Mouse (Mus musculus): Measurements from ENCODE around the gene Elp6.

Gene Elp6

GRCm38 (mm10) chr9:110340037-110340750 lies 35.2 kb downstream of the Elp6 start:
- TF ChIP-seq CTCF (conservative IDR thresholded peaks at IDR 0.05; ENCODE audit: low read length) (no peak), POU5F1 (IDR thresholded peaks at IDR 0.05; ENCODE audit: borderline replicate concordance, low read length) (no peak), NANOG (IDR thresholded peaks at IDR 0.05; ENCODE audit: borderline replicate concordance, low read length) (no peak)
- H3K36me3 ChIP-seq (ENCODE audit: insufficient read depth, low read length): no peaks in the 10 kb centered on the region
- H3K4me3 ChIP-seq (replicated peaks; ENCODE audit: low read length): no peak overlapping the region
- no peaks in the 10 kb centered on the region for H3K9me3 ChIP-seq (ENCODE audit: low read length)
- H3K4me1 ChIP-seq (replicated peaks; ENCODE audit: low read depth, low read length): peaks cover 13% of the 10 kb centered on the region
- H3K27me3 ChIP-seq (ENCODE audit: insufficient read depth, low read length): 0 out of 2 replicates have a peak, but pooled peaks cover 3% of the 10 kb centered on the region

GRCm38 (mm10) chr9:110342008-110342407 lies 37.0 kb downstream of the Elp6 start:
- H3K36me3 ChIP-seq (ENCODE audit: insufficient read depth, low read length): no peaks in the 10 kb centered on the region
- TF ChIP-seq NANOG (IDR thresholded peaks at IDR 0.05; ENCODE audit: borderline replicate concordance, low read length): no peak
- no peak for TF ChIP-seq CTCF (conservative IDR thresholded peaks at IDR 0.05; ENCODE audit: low read length)
- peaks cover 13% of the 10 kb centered on the region for H3K4me1 ChIP-seq (replicated peaks; ENCODE audit: low read depth, low read length)
- H3K4me3 ChIP-seq (replicated peaks; ENCODE audit: low read length): no peak overlapping the region
- no peaks in the 10 kb centered on the region for H3K27me3 ChIP-seq (ENCODE audit: insufficient read depth, low read length)
- H3K9me3 ChIP-seq (ENCODE audit: low read length): no peaks in the 10 kb centered on the region

GRCm38 (mm10) chr9:110343805-110344204 lies 38.8 kb downstream of the Elp6 start:
- Histone ChIP-seq H3K36me3 (ENCODE audit: insufficient read depth, low read length) (no peaks in the 10 kb centered on the region), H3K9me3 (ENCODE audit: low read length) (no peaks in the 10 kb centered on the region), H3K27me3 (ENCODE audit: insufficient read depth, low read length) (no peaks in the 10 kb centered on the region), H3K4me1 (replicated peaks; ENCODE audit: low read depth, low read length) (peaks cover 2% of the 10 kb centered on the region; the same call in 1 of the 2 replicates), H3K4me3 (replicated peaks; ENCODE audit: low read length) (no peak overlapping the region)
- TF ChIP-seq POU5F1 (IDR thresholded peaks at IDR 0.05; ENCODE audit: borderline replicate concordance, low read length) (no peak), CTCF (conservative IDR thresholded peaks at IDR 0.05; ENCODE audit: low read length) (no peak), NANOG (IDR thresholded peaks at IDR 0.05; ENCODE audit: borderline replicate concordance, low read length) (no peak)

- H3K4me3 ChIP-seq (replicated peaks; ENCODE audit: low read length): no peak overlapping the region
Observed at GRCm38 (mm10) chr9:110345057-110345739, 40.2 kb downstream of the Elp6 start.

GRCm38 (mm10) chr9:110348899-110349298 lies 43.9 kb downstream of the Elp6 start:
- Histone ChIP-seq H3K4me1 (replicated peaks; ENCODE audit: low read depth, low read length) (peaks cover 24% of the 10 kb centered on the region), H3K9me3 (ENCODE audit: low read length) (no peaks in the 10 kb centered on the region), H3K4me3 (replicated peaks; ENCODE audit: low read length) (no peak overlapping the region), H3K36me3 (ENCODE audit: insufficient read depth, low read length) (peaks cover 6% of the 10 kb centered on the region; the same call in 1 of the 2 replicates), H3K27me3 (ENCODE audit: insufficient read depth, low read length) (no peaks in the 10 kb centered on the region)
- TF ChIP-seq NANOG (IDR thresholded peaks at IDR 0.05; ENCODE audit: borderline replicate concordance, low read length) (peak; percentile 52; the same call in 1 of the 2 replicates), POU5F1 (IDR thresholded peaks at IDR 0.05; ENCODE audit: borderline replicate concordance, low read length) (no peak)

More at GRCm38 (mm10) chr9:110345057-110345739, 40.2 kb downstream of the Elp6 start:
- peaks cover 15% of the 10 kb centered on the region for H3K4me1 ChIP-seq (replicated peaks; ENCODE audit: low read depth, low read length)
- H3K36me3 ChIP-seq (ENCODE audit: insufficient read depth, low read length): no peaks in the 10 kb centered on the region
- H3K9me3 ChIP-seq (ENCODE audit: low read length): no peaks in the 10 kb centered on the region
- no peaks in the 10 kb centered on the region for H3K27me3 ChIP-seq (ENCODE audit: insufficient read depth, low read length)
- TF ChIP-seq POU5F1 (IDR thresholded peaks at IDR 0.05; ENCODE audit: borderline replicate concordance, low read length) (no peak), NANOG (IDR thresholded peaks at IDR 0.05; ENCODE audit: borderline replicate concordance, low read length) (no peak), CTCF (conservative IDR thresholded peaks at IDR 0.05; ENCODE audit: low read length) (no peak)

GRCm38 (mm10) chr9:110350188-110350587 lies 45.2 kb downstream of the Elp6 start:
- no peak for TF ChIP-seq CTCF (conservative IDR thresholded peaks at IDR 0.05; ENCODE audit: low read length)
- TF ChIP-seq NANOG (IDR thresholded peaks at IDR 0.05; ENCODE audit: borderline replicate concordance, low read length): no peak
- no peak for TF ChIP-seq POU5F1 (IDR thresholded peaks at IDR 0.05; ENCODE audit: borderline replicate concordance, low read length)
- Histone ChIP-seq H3K9me3 (ENCODE audit: low read length) (no peaks in the 10 kb centered on the region), H3K4me3 (replicated peaks; ENCODE audit: low read length) (no peak overlapping the region), H3K27me3 (ENCODE audit: insufficient read depth, low read length) (no peaks in the 10 kb centered on the region), H3K4me1 (replicated peaks; ENCODE audit: low read depth, low read length) (peaks cover 24% of the 10 kb centered on the region), H3K36me3 (ENCODE audit: insufficient read depth, low read length) (peaks cover 6% of the 10 kb centered on the region; the same call in 1 of the 2 replicates)

DNA sequence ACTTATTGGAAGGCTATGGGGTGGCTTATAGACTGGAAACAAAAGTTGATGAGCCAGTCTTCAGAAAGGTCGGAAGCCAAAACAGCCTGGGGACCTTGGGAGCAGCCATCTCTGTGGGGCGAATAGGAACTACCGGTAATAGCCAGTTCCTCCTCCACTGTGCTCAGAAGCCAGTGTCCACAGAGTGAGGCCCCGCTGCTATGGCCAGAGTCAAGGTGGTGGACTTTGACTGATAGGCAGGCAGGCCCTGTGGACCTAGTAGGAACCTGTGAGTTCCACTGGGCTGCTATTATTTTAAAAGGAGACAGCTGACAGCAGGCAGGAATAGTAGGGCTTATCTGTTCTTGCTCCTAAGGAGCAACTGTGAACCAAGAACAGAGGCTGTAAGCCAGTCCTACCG lies 45.6 kb downstream of the Elp6 start:
- TF ChIP-seq NANOG (IDR thresholded peaks at IDR 0.05; ENCODE audit: borderline replicate concordance, low read length) (no peak), CTCF (conservative IDR thresholded peaks at IDR 0.05; ENCODE audit: low read length) (no peak), POU5F1 (IDR thresholded peaks at IDR 0.05; ENCODE audit: borderline replicate concordance, low read length) (no peak)
- H3K4me3 ChIP-seq (replicated peaks; ENCODE audit: low read length): no peak overlapping the region
- no peaks in the 10 kb centered on the region for H3K9me3 ChIP-seq (ENCODE audit: low read length)
- H3K4me1 ChIP-seq (replicated peaks; ENCODE audit: low read depth, low read length): peaks cover 24% of the 10 kb centered on the region
- no peaks in the 10 kb centered on the region for H3K27me3 ChIP-seq (ENCODE audit: insufficient read depth, low read length)
- H3K36me3 ChIP-seq (ENCODE audit: insufficient read depth, low read length): peaks cover 10% of the 10 kb centered on the region

DNA sequence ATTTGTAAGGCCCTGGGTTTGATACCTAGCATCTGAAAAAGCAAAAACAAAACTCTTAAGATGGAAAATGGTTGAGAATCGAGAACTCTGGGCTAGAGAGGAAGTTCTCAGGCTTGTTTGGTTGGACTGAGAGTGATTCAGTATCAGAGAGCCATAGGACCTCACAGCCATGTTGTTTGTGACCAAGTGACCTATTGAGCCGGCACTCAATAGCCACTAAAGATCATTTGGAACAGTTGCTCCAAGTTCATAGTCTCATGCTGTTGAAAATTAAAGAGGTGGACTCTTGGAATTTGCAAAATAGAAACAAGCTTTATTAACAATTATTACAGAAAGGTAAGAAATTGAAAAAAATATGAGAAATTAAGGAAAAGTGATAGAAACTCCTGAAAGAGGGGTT lies 46.4 kb downstream of the Elp6 start:
- H3K36me3 ChIP-seq (ENCODE audit: insufficient read depth, low read length): peaks cover 17% of the 10 kb centered on the region
- no peak overlapping the region for H3K4me3 ChIP-seq (replicated peaks; ENCODE audit: low read length)
- no peaks in the 10 kb centered on the region for H3K9me3 ChIP-seq (ENCODE audit: low read length)
- no peak for TF ChIP-seq POU5F1 (IDR thresholded peaks at IDR 0.05; ENCODE audit: borderline replicate concordance, low read length)
- TF ChIP-seq NANOG (IDR thresholded peaks at IDR 0.05; ENCODE audit: borderline replicate concordance, low read length): no peak
- TF ChIP-seq CTCF (conservative IDR thresholded peaks at IDR 0.05; ENCODE audit: low read length): no peak
- H3K4me1 ChIP-seq (replicated peaks; ENCODE audit: low read depth, low read length): peaks cover 24% of the 10 kb centered on the region
- H3K27me3 ChIP-seq (ENCODE audit: insufficient read depth, low read length): no peaks in the 10 kb centered on the region
